Mouse (Mus musculus): ENCODE data around the gene Chrna9.
"Not testable (repeated sequence)": the region's sequence is repeated elsewhere in the genome, so short reads cannot be mapped to it uniquely, and the experiment has no call there.

Gene Chrna9

GRCm38 (mm10) chr5:65959893-65960596 is 25.3 kb downstream of the Chrna9 start:
- peak; percentile 42 to 43 for DNase-seq

- no peak for DNase-seq
Observed at GRCm38 (mm10) chr5:65960597-65960950, 25.9 kb downstream of the Chrna9 start.

- no peak for DNase-seq
Observed at GRCm38 (mm10) chr5:65963291-65963690, 28.6 kb downstream of the Chrna9 start.

- DNase-seq = no peak
Observed at GRCm38 (mm10) chr5:65965771-65966279, 31.1 kb downstream of the Chrna9 start.

- no peak for DNase-seq
Observed at GRCm38 (mm10) chr5:65967091-65967490, 32.4 kb downstream of the Chrna9 start.

GRCm38 (mm10) chr5:65968004-65968403 is 33.3 kb downstream of the Chrna9 start:
- no peak for DNase-seq

GRCm38 (mm10) chr5:65973189-65973588 is 38.5 kb downstream of the Chrna9 start:
- DNase-seq = no peak

GRCm38 (mm10) chr5:65975731-65976130 is 41.0 kb downstream of the Chrna9 start:
- DNase-seq = no peak

- no peak for DNase-seq
Observed at GRCm38 (mm10) chr5:65986426-65986825, 51.7 kb downstream of the Chrna9 start.

GRCm38 (mm10) chr5:65987004-65987403 is 52.3 kb downstream of the Chrna9 start:
- DNase-seq = not testable (repeated sequence)

- DNase-seq = peak; percentile 37 to 59
Observed at GRCm38 (mm10) chr5:65991191-65991590, 56.5 kb downstream of the Chrna9 start.

GRCm38 (mm10) chr5:65994643-65995042 is 59.9 kb downstream of the Chrna9 start:
- DNase-seq = no peak

GRCm38 (mm10) chr5:65997813-65998212 is 63.1 kb downstream of the Chrna9 start:
- no peak for DNase-seq

- DNase-seq = no peak
Observed at GRCm38 (mm10) chr5:65999106-65999505, 64.4 kb downstream of the Chrna9 start.

GRCm38 (mm10) chr5:66000074-66000473 is 65.4 kb downstream of the Chrna9 start:
- DNase-seq = no peak

- peak; percentile 9 to 10 for DNase-seq
Observed at GRCm38 (mm10) chr5:66000567-66001125, 65.9 kb downstream of the Chrna9 start.

- no peak for DNase-seq
Observed at GRCm38 (mm10) chr5:66001232-66001631, 66.5 kb downstream of the Chrna9 start.

GRCm38 (mm10) chr5:66004134-66004925 is 69.6 kb downstream of the Chrna9 start, which contains the start of gene 9130230L23Rik:
Gene 9130230L23Rik (minus strand): TSS chr5:66004285.
- DNase-seq = no peak

GRCm38 (mm10) chr5:66005041-66005678 is 70.4 kb downstream of the Chrna9 start:
- DNase-seq = no peak

GRCm38 (mm10) chr5:66008245-66008967 is 73.7 kb downstream of the Chrna9 start:
- DNase-seq = no peak

- no peak for DNase-seq
Observed at GRCm38 (mm10) chr5:66013999-66014398, 79.3 kb downstream of the Chrna9 start.

GRCm38 (mm10) chr5:66014437-66014836 is 79.7 kb downstream of the Chrna9 start:
- no peak for DNase-seq
